Mouse (Mus musculus): ENCODE results near the gene Mrps26.
"Not testable (repeated sequence)": the region's sequence is repeated elsewhere in the genome, so short reads cannot be mapped to it uniquely, and the experiment has no call there.

Mrps26 gene

GRCm38 (mm10) chr2:130576564-130576963 lies 13.0 kb downstream of the Mrps26 start:
- DNase-seq, result not testable (repeated sequence)

- DNase-seq, result no peak
Measured at GRCm38 (mm10) chr2:130577021-130577420, 13.5 kb downstream of the Mrps26 start.

DNA sequence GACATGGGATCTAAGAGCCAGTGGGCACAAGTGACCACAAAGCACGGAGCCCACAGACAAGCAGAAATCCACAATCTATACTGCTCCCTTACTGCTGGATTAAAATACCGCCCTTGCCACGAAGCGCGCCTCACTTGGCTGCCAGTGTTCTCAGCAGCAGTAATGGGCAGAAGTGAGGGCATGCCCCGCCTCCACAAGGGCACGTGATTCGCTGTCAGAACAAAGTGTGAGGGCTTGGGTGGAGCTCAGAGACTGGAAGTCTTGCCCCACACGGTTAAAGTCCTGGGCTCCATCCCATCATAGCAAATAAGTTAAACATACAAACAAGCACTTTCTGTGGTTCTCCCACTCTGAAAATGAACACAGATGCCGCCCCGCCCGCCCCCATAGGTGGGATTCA lies 14.1 kb downstream of the Mrps26 start:
- peak; percentile 56 to 62 for DNase-seq

DNA sequence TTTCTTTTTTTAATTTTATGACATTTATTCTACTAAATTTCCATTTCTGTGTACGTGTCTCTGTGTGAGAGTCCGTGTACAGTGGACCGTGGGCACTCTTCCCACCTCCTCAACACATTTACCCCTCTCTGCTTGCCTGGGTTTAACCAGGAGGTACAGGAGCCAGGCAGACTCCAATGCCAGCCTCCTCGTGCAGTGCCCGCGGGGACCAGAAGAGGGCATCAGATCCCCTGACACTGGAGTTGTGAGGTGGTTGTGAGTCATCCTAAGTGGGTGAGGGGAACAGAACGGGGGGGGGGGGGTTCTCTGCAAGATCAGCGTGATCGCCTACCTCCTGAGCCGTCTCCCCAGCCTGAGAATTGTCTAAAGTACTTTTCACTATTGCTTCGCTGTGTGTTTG lies 14.6 kb downstream of the Mrps26 start:
- DNase-seq, result peak; percentile 70 to 74

- no peak for DNase-seq
Measured at GRCm38 (mm10) chr2:130579791-130580190, 16.2 kb downstream of the Mrps26 start.

DNA sequence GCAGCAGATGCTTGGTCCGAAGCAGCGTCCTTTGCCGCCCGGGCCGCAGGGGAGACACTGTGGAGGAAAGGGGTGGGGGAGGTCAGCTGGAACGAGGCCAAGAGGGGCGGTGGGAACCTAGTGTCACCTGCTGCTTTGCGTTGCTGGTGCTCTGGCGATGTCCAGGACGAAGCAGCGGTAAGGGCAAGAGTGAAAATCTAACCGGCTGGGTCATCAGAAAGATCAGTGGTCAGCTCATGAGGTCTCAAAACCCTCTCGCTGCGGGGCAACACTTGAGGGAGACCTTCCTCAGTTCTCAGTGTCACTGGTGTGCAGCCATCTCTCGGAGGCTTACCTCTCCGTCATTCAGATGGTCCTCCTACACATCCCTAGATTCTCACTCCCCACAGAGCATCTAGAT lies 17.7 kb downstream of the Mrps26 start:
- DNase-seq, result no peak

GRCm38 (mm10) chr2:130582552-130582951 lies 19.0 kb downstream of the Mrps26 start, which contains the start of gene Avp:
TSS of gene Avp (minus strand) at chr2:130582554.
- no peak for DNase-seq

DNA sequence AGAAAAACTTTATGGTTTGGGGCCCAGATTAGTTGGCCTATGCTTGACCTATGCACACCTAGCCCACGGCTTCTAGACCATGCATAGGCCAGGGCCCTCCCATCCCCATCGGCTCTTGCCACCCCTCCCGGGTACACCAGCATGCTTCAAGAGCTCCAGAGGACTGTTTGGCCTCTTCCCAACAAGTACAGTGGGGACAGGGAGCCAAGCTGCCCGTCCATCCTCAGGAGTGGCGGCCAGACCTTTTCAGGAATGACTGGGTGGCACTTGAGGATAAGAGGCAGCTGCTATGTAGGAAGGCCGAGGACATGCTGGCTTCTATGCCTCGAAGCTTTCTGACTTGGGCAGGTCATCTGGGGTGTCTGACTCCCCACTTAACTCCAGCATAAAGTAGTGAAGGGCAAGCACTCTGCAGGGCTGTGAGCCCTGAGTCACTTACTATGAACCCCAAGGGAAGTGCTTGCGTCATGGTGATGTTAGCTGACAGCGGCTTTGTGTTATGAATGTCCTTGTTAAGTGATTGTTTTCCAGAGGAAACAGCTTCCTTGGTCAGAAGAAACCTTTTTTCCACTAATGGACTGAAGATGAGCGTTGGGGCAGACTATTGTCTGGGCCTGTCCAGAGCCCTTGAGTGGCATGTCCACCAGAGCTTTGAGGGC lies 20.5 kb downstream of the Mrps26 start:
- DNase-seq, result no peak

DNA sequence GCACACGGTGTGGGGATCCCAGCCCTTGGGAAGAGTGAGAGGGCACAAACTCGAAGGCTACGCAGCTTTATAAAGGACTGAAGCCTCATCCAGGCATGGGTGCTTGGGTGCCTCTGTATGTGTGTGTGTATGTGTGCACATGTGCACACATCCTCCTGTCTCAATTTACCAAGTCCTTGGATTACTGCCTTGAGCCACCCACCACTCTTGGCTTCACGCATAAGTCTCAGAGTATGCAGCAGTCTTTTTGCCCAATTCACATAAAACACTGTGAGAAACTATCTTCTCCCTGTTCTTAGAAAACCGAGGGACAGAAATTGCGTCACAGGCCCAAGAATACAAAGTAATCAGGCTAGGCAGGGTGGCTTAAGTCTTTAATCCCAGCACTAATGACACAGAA lies 22.5 kb downstream of the Mrps26 start:
- DNase-seq, result no peak

DNA sequence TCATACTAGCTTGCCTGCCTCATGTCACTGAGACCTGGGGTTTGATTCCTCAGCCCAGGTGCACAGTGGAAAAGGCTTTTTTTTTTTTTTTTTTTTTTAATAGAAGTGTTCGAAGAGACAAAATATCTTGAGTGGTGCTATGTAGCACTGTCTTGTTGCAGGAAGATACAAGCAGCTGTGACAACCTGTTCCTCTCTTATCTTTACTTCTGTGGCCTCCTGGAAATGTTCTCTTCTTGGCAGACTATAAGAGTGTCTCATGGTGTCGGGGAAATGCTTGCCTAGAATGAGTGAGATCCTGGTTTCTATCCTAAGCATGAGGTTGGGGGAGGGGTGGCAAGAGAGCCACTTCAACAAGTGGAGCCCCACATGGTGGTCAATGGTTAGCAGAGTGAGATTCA lies 24.8 kb downstream of the Mrps26 start:
- DNase-seq, result no peak

GRCm38 (mm10) chr2:130589157-130589556 lies 25.6 kb downstream of the Mrps26 start:
- no peak for DNase-seq

DNA sequence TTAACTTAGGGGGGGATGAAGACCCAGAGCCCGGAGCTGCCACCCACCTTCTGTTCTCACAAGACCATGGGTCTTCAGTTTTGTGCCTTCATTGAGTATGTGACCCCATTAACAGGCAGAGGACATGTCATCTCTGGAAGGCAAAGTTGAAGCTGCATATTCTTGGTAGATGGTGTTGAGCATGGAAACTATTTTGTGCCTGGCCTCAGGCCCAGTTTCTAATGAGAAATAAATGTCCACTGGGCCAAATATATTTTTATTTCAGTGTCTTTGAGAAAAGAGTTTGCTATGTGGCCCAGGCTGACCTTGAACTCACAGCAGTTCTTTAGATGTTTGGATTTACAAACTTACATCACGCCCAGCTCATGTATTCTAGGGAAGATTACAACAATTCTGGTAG lies 26.2 kb downstream of the Mrps26 start:
- DNase-seq, result no peak

GRCm38 (mm10) chr2:130591016-130591415 lies 27.5 kb downstream of the Mrps26 start:
- no peak for DNase-seq

DNA sequence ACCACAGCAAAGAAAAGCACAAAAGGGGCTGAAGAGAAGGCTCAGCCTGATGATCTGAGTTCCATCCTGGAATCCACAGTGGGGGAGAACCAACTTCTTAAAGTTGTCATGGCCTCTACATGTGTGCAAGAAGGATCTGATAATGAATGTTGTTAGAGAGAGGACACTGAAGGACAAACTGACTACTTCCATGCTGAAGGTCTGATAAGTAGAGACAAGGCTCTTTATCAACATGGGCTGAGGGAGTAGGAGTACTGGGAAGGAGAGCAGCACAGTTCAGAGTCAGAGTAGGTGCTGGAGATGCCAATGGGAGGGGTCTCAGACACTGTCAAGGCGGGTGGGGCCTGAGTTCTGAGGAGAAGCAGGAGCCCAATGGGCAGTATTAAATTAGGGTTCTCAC lies 32.1 kb downstream of the Mrps26 start:
- DNase-seq, result no peak

DNA sequence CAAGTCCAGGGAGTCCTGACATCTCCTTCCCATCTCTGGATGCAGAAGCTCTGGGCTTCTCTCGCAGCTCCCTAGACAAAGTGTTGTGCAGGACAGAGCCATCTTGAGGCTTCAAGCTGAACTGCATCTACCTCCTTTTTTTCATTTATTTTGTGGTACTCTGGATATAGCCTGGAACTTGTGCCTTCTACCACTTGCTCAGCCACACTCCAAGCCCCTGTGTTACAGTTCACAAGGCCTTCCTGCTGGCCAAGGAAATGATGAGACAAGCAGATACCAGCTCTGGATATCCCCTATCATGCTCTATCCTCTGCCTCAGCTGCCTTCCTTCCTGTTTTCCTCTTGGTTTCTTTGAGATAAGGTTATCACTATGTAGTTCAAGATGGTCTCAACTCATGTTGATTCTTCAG lies 34.1 kb downstream of the Mrps26 start:
- DNase-seq, result no peak

GRCm38 (mm10) chr2:130598399-130598798 lies 34.9 kb downstream of the Mrps26 start:
- no peak for DNase-seq

GRCm38 (mm10) chr2:130602195-130602594 lies 38.7 kb downstream of the Mrps26 start:
- no peak for DNase-seq

GRCm38 (mm10) chr2:130613091-130613490 lies 49.5 kb downstream of the Mrps26 start:
- peak; percentile 17 to 27 for DNase-seq

Measured in thymus, postnatal 36 days (tissue).